Mouse (Mus musculus) ES-E14 (cell line): ENCODE measurements around the gene Nfasc.

ENCODE experiments used
- CHD2 ChIP-seq: IDR thresholded peaks from 2 replicates; pipeline ENCODE4 v1.6.1; 2014; ENCODE audit warnings: mild to moderate bottlenecking, low read depth, low read length, inconsistent platforms
- HCFC1 ChIP-seq: IDR thresholded peaks from 2 replicates; pipeline ENCODE4 v1.6.1; 2012; ENCODE audit warnings: low read length, inconsistent platforms, borderline replicate concordance; ENCODE audit not compliant: insufficient read depth
- MAFK ChIP-seq: IDR thresholded peaks from 2 replicates; pipeline ENCODE4 v1.6.1; 2014; ENCODE audit warnings: mild to moderate bottlenecking, low read depth, low read length, inconsistent platforms; ENCODE audit not compliant: insufficient read depth
- ZC3H11A ChIP-seq: IDR thresholded peaks from 2 replicates; pipeline ENCODE4 v1.6.1; 2012; ENCODE audit warnings: low read depth, mild to moderate bottlenecking, inconsistent platforms, low read length, borderline replicate concordance
- ZNF384 ChIP-seq: IDR thresholded peaks from 2 replicates; pipeline ENCODE4 v1.6.1; 2012; ENCODE audit warnings: low read depth, low read length, inconsistent platforms

DNA sequence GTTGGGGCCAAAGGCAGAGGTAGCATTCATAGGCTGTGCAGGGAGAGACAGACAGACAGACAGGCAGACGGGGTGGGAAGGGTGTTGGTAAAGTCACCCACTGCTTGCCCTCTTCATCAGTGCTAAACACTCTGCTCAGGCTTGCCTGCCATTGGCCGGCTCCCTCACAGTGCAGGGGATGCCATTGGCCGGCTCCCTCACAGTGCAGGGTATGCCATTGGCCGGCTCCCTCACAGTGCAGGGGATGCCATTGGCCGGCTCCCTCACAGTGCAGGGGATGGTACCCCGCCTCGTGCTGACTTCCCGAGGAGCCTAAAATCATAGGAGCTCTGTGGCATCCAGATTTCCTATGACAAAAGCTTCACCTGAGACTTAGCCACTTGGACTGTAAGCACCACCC lies 139.4 kb downstream of the Nfasc start:
- TF ChIP-seq MAFK (no peak), ZC3H11A (no peak), CHD2 (no peak), HCFC1 (no peak), ZNF384 (no peak)
